ENCODE assay signal across 23 mouse cellular contexts in genomic region chr4:119882401-119882800, GRCm38 (mm10).
A peak's percentile ranks its signal among the peaks of the same experiment; 100 is the strongest.
DNase-seq lines count a peak whose midpoint lies in the region; ATAC-seq and TF ChIP-seq lines count a peak whose summit lies in the region.
"Had no signal": no experiment of that assay in that cellular context is flagged by ENCODE, and none has a peak within 500 bp of the region (broad histone marks: within the 10 kb centered on the region; RNA-seq: fewer than 3 reads in every experiment).

No protein-coding gene starts in this region.

- H3K9ac ChIP-seq in lung, postnatal 0 days (replicated peaks; ENCODE audit: low read depth) = no peak overlapping the region
- H3K9ac ChIP-seq: forebrain, embryonic 12.5 days; heart, embryonic 13.5 days; hindbrain, embryonic 15.5 days; kidney, embryonic 15.5 days; limb, embryonic 15.5 days; liver, postnatal 0 days had no signal

- 19% methylated on average over 4 of the region's 4 CpGs for WGBS in lung, postnatal 0 days

- peak; percentile 88 for ATAC-seq in lung, postnatal 0 days
- ATAC-seq: intestine, postnatal 0 days had no signal

- no peak overlapping the region for H3K4me3 ChIP-seq in lung, postnatal 0 days (ENCODE audit: low read depth, low read length)
- H3K4me3 ChIP-seq: embryonic facial prominence, embryonic 10.5 days; forebrain, embryonic 12.5 days; heart, embryonic 13.5 days; hindbrain, embryonic 15.5 days; kidney, embryonic 15.5 days; limb, embryonic 15.5 days; midbrain, embryonic 10.5 days had no signal

- H3K27me3 ChIP-seq in lung, postnatal 0 days (replicated peaks; ENCODE audit: insufficient read depth, low read length) = no peaks in the 10 kb centered on the region
- H3K27me3 ChIP-seq: forebrain, embryonic 12.5 days; heart, embryonic 13.5 days; hindbrain, embryonic 15.5 days; kidney, embryonic 15.5 days; limb, embryonic 15.5 days had no signal

- H3K4me1 ChIP-seq in lung, postnatal 0 days (ENCODE audit: insufficient read depth, low read depth, low read length) = no peaks in the 10 kb centered on the region
- H3K4me1 ChIP-seq: limb, embryonic 15.5 days had no signal

- H3K4me2 ChIP-seq in lung, postnatal 0 days (replicated peaks; ENCODE audit: low read depth, low read length) = no peak overlapping the region
- H3K4me2 ChIP-seq: forebrain, embryonic 12.5 days; heart, embryonic 13.5 days; hindbrain, embryonic 15.5 days; kidney, embryonic 15.5 days; limb, embryonic 15.5 days had no signal

- no peak overlapping the region; the same call in 1 of the 2 replicates for H3K27ac ChIP-seq in lung, postnatal 0 days (ENCODE audit: low read length)
- H3K27ac ChIP-seq: embryonic facial prominence, embryonic 10.5 days; forebrain, embryonic 12.5 days; heart, embryonic 13.5 days; hindbrain, embryonic 15.5 days; kidney, embryonic 15.5 days; limb, embryonic 15.5 days had no signal

- H3K36me3 ChIP-seq in lung, postnatal 0 days (ENCODE audit: insufficient read depth, low read length) = no peaks in the 10 kb centered on the region
- H3K36me3 ChIP-seq: embryonic facial prominence, embryonic 10.5 days; forebrain, embryonic 12.5 days; G1E; heart, embryonic 13.5 days; hindbrain, embryonic 15.5 days; kidney, embryonic 15.5 days; limb, embryonic 15.5 days; midbrain, embryonic 10.5 days had no signal

- DNase-seq in heart, adult 11 months = peak; percentile 93
- no peak for DNase-seq in heart, postnatal 25 days (ENCODE audit: low spot score)
- DNase-seq in lung, adult 18-20 months = peak; percentile 21 to 48
- no peak for DNase-seq in lung, postnatal 14 days
- DNase-seq in lung, postnatal 0 days (ENCODE audit: low spot score) = peak; percentile 93
- DNase-seq in adrenal gland, postnatal 4 days (ENCODE audit: low spot score in 2 of 2) = no peak
- DNase-seq in c-Kit-positive CD71-positive TER-119-positive erythroid progenitor cells, embryonic 14.5 days (ENCODE audit: low spot score) = no peak
- DNase-seq: adrenal gland, postnatal 36 days; cerebellum, adult 2 months; cerebellum, postnatal 36 days; heart, postnatal 36 days; liver, postnatal 0 days; retina, postnatal 1 day; thymus, postnatal 25 days had no signal

- intact Hi-C loops in heart, postnatal 25 days (cut with DNase I) = no loop called here

- TF ChIP-seq EP300 in lung, postnatal 0 days (IDR thresholded peaks at IDR 0.05) = peak; percentile 95

- H3K9me3 ChIP-seq in lung, postnatal 0 days (ENCODE audit: low read length) = no peaks in the 10 kb centered on the region
- H3K9me3 ChIP-seq: embryonic facial prominence, embryonic 10.5 days; forebrain, embryonic 12.5 days; heart, embryonic 13.5 days; hindbrain, embryonic 15.5 days; kidney, embryonic 15.5 days; limb, embryonic 15.5 days; midbrain, embryonic 10.5 days had no signal

- no peak for TF ChIP-seq CTCF in lung, postnatal 0 days (IDR thresholded peaks at IDR 0.05)

Comparison
In these comparisons a context has a peak if more than half of its experiments do, and no peak if none do; other contexts are left out.
1. DNase-seq: peak in heart, adult 11 months (single experiment), lung, adult 18-20 months (2 of 2) and lung, postnatal 0 days (single experiment); none in heart, postnatal 25 days (single experiment), lung, postnatal 14 days (single experiment), adrenal gland, postnatal 4 days (0 of 2) and c-Kit-positive CD71-positive TER-119-positive erythroid progenitor cells, embryonic 14.5 days (single experiment).